Mouse (Mus musculus): ENCODE results near the gene Nrxn3. TPM values are rescaled to one million over a fixed set of nuclear protein-coding genes. Genes with fewer than 3 reads are reported as not detected.

The Nrxn3 gene
- polyA plus RNA-seq, 1 experiment from 2014 or later, result 0.82 TPM

DNA sequence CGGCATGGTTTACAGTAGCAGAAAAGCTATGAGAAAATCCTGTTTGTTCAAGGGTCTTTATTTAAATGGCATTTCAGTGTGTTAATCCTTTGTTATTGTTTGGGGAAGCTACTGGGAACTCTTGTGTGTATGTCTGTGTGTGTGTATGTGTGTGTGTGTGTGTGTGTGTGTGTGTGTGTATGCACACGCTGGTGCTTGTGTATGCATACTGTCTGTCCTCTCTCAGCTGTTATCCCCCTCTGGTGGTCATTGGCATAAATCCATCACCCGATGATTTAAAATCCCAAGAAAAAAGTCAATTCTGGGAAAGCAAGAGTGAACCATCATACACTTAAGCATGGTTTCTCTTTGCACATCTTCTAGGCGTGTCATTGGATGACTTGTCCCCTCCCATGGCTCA lies 264.4 kb downstream of the Nrxn3 start:
- H3K27ac ChIP-seq, result peak overlapping the region; percentile 99; the same call in 1 of the 2 replicates
- H3K27me3 ChIP-seq, result no peaks in the 10 kb centered on the region
- no peak for DNase-seq
- no peak overlapping the region for H3K9ac ChIP-seq
- H3K4me2 ChIP-seq, result no peak overlapping the region
- ATAC-seq (ENCODE audit: low read depth), result no peak
- no peaks in the 10 kb centered on the region for H3K36me3 ChIP-seq
- peaks cover 59% of the 10 kb centered on the region for H3K4me1 ChIP-seq (replicated peaks)
- 55% methylated on average over 4 of the region's 4 CpGs for WGBS (ENCODE audit: insufficient replicate concordance)
- H3K9me3 ChIP-seq (replicated peaks), result no peaks in the 10 kb centered on the region
- no peak overlapping the region for H3K4me3 ChIP-seq (replicated peaks)

DNA sequence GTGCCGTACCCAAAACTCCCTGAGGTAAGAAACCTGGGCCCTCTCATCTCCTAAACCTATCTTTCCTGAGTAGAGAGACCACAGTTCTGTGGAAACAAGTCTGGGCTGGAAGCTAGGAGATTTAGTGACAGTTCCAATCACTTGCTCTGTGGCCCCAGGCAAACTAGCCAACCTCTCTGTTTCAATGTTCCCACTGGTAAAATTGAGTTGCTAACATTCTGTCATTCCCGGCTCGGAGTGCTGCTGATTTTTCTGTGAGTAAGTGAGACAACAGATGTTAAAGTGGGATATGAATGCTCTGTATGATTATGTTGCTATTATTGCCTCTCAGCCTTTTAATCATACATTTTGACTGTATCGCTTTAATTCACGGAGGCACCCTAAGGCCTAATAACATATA lies 268.1 kb downstream of the Nrxn3 start:
- 81% methylated on average over 5 of the region's 5 CpGs for WGBS (ENCODE audit: insufficient replicate concordance)
- no peak overlapping the region for H3K4me3 ChIP-seq (replicated peaks)
- no peak for ATAC-seq (ENCODE audit: low read depth)
- H3K27ac ChIP-seq, result no peak overlapping the region
- peaks cover 29% of the 10 kb centered on the region for H3K4me1 ChIP-seq (replicated peaks)
- H3K9ac ChIP-seq, result no peak overlapping the region
- H3K27me3 ChIP-seq, result no peaks in the 10 kb centered on the region
- no peaks in the 10 kb centered on the region for H3K9me3 ChIP-seq (replicated peaks)
- no peak for DNase-seq
- no peak overlapping the region for H3K4me2 ChIP-seq
- H3K36me3 ChIP-seq, result no peaks in the 10 kb centered on the region

DNA sequence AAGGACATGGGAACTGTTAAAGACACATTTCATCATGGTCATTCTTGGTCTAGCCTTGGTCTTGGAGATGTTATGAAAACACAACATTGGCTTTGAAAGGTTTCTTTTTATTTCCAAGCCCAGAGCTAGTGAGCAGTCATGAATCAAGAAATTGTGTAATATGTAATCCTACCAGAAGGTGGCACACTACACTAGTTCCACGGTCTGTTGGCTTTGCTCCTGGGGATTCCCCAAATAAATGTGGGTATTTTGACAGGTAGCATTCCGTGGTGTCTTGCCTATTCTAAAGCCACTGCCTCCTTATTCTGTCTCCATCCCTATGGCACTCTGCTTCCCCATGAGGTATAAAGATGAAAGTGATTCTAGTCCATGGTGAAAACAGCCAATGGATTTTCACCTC lies 269.5 kb downstream of the Nrxn3 start:
- WGBS (ENCODE audit: insufficient replicate concordance), result 3% methylated on average over 2 of the region's 2 CpGs
- Histone ChIP-seq H3K9me3 (replicated peaks) (no peaks in the 10 kb centered on the region), H3K4me3 (replicated peaks) (no peak overlapping the region), H3K27ac (no peak overlapping the region), H3K4me2 (no peak overlapping the region), H3K9ac (no peak overlapping the region), H3K27me3 (no peaks in the 10 kb centered on the region), H3K36me3 (no peaks in the 10 kb centered on the region), H3K4me1 (replicated peaks) (peaks cover 15% of the 10 kb centered on the region)
- DNase-seq (peak; percentile 8), ATAC-seq (ENCODE audit: low read depth) (peak; percentile 81)

DNA sequence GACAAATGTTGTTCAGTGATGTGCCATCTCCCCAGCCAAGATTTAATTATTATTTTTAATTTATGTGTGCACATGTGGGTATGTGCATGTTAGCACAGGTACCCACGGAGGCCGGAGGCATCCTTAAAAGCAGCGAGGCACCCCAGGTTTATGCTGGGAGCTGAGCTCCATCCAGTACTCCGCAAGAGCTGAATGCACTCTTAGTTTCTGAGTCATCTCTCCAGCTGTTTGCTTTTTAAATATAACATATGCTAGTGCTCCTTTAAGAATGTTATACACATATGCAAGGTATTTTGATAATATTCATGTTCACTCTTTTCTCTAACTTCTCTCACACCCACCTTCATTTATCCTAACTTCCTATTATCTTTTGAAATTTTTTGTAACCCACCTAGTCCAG lies 271.1 kb downstream of the Nrxn3 start:
- no peak overlapping the region for H3K4me3 ChIP-seq (replicated peaks)
- H3K27me3 ChIP-seq, result no peaks in the 10 kb centered on the region
- 0 out of 2 replicates have a peak, but pooled peaks cover 3% of the 10 kb centered on the region for H3K4me1 ChIP-seq (replicated peaks)
- no peaks in the 10 kb centered on the region for H3K9me3 ChIP-seq (replicated peaks)
- WGBS (ENCODE audit: insufficient replicate concordance), result 76% methylated on average over 4 of the region's 4 CpGs
- ATAC-seq (ENCODE audit: low read depth) (no peak), DNase-seq (no peak)
- H3K9ac ChIP-seq, result no peak overlapping the region
- no peak overlapping the region for H3K4me2 ChIP-seq
- H3K36me3 ChIP-seq, result no peaks in the 10 kb centered on the region
- H3K27ac ChIP-seq, result no peak overlapping the region

DNA sequence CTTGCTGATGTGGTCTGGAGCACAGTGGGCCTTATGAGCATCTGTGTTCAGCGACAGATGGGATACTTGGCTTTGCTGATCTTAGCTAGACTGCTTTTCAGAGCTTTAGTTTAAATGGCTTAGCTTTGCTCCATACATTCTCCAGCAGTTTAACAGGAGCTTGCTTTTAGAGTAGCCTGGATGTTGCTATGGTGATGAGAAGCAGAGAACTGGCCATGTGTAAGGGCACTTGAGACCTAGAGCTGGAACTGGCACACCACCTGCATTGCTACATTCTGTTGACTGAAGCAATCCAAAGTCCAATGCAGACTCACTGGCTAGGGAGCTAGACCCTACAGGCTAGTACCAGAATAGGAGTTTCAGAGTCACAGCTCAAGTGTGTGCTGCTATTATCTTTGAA lies 293.8 kb downstream of the Nrxn3 start:
- Histone ChIP-seq H3K4me3 (replicated peaks) (no peak overlapping the region), H3K36me3 (no peaks in the 10 kb centered on the region), H3K9ac (no peak overlapping the region), H3K27ac (no peak overlapping the region), H3K27me3 (no peaks in the 10 kb centered on the region), H3K4me2 (no peak overlapping the region), H3K4me1 (replicated peaks) (no peaks in the 10 kb centered on the region), H3K9me3 (replicated peaks) (no peaks in the 10 kb centered on the region)
- WGBS (ENCODE audit: insufficient replicate concordance), result 63% methylated on average over 1 of the region's 1 CpGs
- DNase-seq, result no peak
- no peak for ATAC-seq (ENCODE audit: low read depth)

DNA sequence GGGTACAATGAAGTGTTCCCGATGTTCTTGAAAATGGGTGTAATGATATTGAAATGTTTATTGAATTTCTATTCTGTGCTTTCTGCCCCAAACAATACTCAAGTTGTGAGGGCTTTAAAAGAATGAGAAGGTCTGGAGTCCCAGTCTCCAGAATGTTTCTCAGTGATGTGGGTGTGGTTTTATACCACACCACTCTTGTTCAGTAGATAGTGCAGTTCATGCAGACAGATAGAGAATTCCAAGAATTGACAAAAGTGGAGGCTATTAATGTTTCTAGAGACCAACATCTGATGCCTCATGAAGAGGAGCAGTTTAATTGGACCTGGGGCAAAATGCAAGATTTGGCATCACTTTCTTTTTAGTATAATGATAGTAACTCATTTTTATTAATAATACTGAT lies 302.5 kb downstream of the Nrxn3 start:
- Histone ChIP-seq H3K36me3 (no peaks in the 10 kb centered on the region), H3K9me3 (replicated peaks) (no peaks in the 10 kb centered on the region), H3K27me3 (no peaks in the 10 kb centered on the region), H3K27ac (no peak overlapping the region), H3K9ac (no peak overlapping the region), H3K4me1 (replicated peaks) (no peaks in the 10 kb centered on the region; the same call in 1 of the 2 replicates), H3K4me3 (replicated peaks) (no peak overlapping the region), H3K4me2 (no peak overlapping the region)
- DNase-seq (peak; percentile 1), ATAC-seq (ENCODE audit: low read depth) (peak; percentile 72)
- 69% methylated on average over 1 of the region's 1 CpGs for WGBS (ENCODE audit: insufficient replicate concordance)

DNA sequence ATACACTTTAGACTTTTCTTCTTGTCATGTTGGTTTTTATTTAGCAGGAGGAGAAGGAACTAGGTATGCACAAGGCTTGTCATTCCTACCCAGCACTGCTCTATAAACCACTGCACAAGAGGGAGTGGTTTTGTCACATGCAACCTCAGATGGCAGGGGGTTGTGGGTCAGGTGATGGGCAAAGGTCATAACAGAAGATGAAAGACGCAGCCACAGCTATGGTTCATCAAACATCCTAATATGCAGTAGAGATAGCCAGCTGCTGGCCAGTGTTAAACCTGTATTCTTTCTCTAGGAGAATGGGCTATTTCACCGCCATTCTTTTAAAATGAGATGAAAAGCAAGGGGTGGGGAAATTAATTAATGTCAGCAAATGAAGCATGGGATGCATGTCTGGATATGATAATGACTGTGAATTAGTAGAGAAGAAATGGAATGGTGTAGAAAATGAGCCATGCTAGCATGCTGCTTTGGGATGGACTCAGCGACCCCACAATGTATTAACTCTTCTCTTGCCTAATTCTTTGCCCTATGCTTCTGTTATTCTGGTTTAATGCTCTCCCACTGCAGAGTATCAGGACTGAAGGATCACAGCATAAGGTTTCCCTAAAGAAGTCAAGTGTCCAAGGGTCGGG lies 313.4 kb downstream of the Nrxn3 start:
- 43% methylated on average over 4 of the region's 4 CpGs for WGBS (ENCODE audit: insufficient replicate concordance)
- no peak overlapping the region for H3K4me2 ChIP-seq
- no peaks in the 10 kb centered on the region for H3K36me3 ChIP-seq
- H3K9me3 ChIP-seq (replicated peaks), result no peaks in the 10 kb centered on the region
- H3K4me3 ChIP-seq (replicated peaks), result no peak overlapping the region
- H3K27me3 ChIP-seq, result no peaks in the 10 kb centered on the region
- H3K27ac ChIP-seq, result no peak overlapping the region
- H3K4me1 ChIP-seq (replicated peaks), result no peaks in the 10 kb centered on the region
- no peak for DNase-seq
- ATAC-seq (ENCODE audit: low read depth), result no peak
- H3K9ac ChIP-seq, result no peak overlapping the region

DNA sequence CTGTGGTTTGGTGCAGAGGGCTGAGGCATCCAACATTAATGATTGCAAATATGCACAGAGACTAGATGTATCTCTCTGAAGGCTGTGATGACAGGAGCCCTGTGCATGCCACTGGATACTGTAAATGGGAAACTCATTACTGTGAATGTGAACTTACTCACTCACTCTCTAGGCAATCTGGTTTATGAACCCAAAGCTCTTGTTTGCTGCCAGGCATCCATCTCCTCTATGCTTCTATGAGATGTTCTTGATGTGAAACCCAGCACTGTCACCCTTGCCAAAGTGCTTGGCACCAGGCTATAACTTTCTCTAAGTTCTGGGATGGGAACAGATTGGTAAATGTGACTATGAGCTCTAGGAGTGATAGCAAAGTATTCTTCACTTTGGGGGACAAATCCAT lies 317.5 kb downstream of the Nrxn3 start:
- ATAC-seq (ENCODE audit: low read depth) (no peak), DNase-seq (no peak)
- H3K9ac ChIP-seq, result no peak overlapping the region
- no peaks in the 10 kb centered on the region for H3K36me3 ChIP-seq
- H3K4me1 ChIP-seq (replicated peaks), result no peaks in the 10 kb centered on the region
- H3K9me3 ChIP-seq (replicated peaks), result no peaks in the 10 kb centered on the region
- no peak overlapping the region for H3K27ac ChIP-seq
- no peaks in the 10 kb centered on the region for H3K27me3 ChIP-seq
- H3K4me3 ChIP-seq (replicated peaks), result no peak overlapping the region
- H3K4me2 ChIP-seq, result no peak overlapping the region

DNA sequence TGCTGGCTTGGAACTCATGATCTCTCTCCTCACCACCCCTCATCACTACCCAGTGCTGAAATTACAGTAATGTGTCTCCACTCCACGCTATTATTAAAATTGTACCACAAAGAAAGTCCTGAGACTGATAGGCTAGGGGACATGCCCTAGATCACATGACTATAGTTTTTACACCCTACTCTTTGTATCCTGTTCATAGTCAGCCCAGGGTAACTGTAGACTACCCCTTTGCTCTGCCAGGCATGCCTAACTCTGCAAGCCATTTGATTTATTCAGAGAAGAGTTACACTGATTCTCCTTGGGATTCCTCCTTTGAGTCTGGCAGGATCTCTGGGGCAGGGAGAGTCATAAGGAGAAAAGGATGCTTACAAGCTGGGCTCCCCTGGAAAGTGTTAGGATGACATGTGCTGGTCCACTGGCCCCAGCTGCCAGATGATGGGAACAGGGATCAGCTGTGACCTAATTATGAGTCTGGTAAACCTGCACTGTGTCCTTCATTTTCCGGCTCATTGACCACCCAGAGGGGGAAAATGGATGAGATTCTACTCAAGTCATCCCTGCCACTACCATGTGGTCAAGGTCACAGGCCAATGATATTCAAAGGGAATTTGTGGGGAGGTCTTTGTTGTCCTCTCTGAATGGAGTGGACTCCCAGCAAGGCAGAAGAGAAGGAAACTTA lies 318.9 kb downstream of the Nrxn3 start:
- WGBS (ENCODE audit: insufficient replicate concordance), result 44% methylated on average over 2 of the region's 2 CpGs
- DNase-seq (no peak), ATAC-seq (ENCODE audit: low read depth) (no peak)
- Histone ChIP-seq H3K9me3 (replicated peaks) (no peaks in the 10 kb centered on the region), H3K36me3 (no peaks in the 10 kb centered on the region), H3K4me3 (replicated peaks) (no peak overlapping the region), H3K27me3 (no peaks in the 10 kb centered on the region), H3K27ac (no peak overlapping the region), H3K9ac (no peak overlapping the region), H3K4me1 (replicated peaks) (no peaks in the 10 kb centered on the region), H3K4me2 (no peak overlapping the region)

DNA sequence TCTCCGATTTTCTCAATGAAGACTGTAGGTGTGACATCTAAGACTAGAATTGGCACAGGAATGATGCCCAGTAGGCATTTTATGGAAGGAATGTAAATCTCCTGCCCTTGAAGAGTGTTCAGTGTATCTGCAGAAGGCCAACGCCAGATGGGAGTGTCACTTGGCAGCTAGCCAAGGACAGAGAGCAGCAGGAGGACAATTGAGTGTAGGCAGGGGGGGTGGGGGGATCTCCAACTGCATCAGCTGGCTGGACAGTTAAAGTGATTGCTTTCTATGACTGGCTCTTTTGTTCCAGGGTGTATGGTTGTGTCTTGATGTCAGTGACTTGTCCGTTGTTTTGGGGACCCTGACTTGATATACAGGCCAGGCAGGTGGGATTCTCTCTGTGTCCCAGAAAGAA lies 326.6 kb downstream of the Nrxn3 start:
- Histone ChIP-seq H3K4me2 (no peak overlapping the region), H3K4me1 (replicated peaks) (no peaks in the 10 kb centered on the region), H3K9me3 (replicated peaks) (no peaks in the 10 kb centered on the region), H3K9ac (no peak overlapping the region), H3K36me3 (no peaks in the 10 kb centered on the region), H3K27ac (no peak overlapping the region), H3K4me3 (replicated peaks) (no peak overlapping the region), H3K27me3 (no peaks in the 10 kb centered on the region)
- 49% methylated on average over 3 of the region's 3 CpGs for WGBS (ENCODE audit: insufficient replicate concordance)
- ATAC-seq (ENCODE audit: low read depth) (no peak), DNase-seq (no peak)

DNA sequence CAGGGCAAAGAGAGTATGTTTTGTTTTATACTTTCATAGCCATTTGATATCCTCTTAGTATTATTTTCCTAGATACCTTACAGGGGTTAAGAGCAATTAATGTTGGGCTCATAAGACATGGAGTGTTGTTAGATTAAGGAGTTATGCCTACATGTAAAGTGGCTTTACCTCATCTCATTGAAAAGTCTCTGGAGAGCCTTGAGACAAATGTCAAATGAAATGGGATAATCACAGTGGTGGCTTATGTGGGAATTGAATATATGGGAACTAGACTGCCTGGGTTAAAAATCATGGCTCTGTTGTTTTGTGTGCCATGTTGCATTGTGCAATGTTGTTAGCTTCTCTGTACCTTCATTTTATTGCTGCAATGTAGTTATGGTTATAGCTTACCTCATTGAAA lies 327.0 kb downstream of the Nrxn3 start:
- Histone ChIP-seq H3K9ac (no peak overlapping the region), H3K4me2 (no peak overlapping the region), H3K27me3 (no peaks in the 10 kb centered on the region), H3K4me1 (replicated peaks) (no peaks in the 10 kb centered on the region), H3K36me3 (no peaks in the 10 kb centered on the region), H3K9me3 (replicated peaks) (no peaks in the 10 kb centered on the region), H3K27ac (no peak overlapping the region), H3K4me3 (replicated peaks) (no peak overlapping the region)
- DNase-seq, result no peak
- no peak for ATAC-seq (ENCODE audit: low read depth)

DNA sequence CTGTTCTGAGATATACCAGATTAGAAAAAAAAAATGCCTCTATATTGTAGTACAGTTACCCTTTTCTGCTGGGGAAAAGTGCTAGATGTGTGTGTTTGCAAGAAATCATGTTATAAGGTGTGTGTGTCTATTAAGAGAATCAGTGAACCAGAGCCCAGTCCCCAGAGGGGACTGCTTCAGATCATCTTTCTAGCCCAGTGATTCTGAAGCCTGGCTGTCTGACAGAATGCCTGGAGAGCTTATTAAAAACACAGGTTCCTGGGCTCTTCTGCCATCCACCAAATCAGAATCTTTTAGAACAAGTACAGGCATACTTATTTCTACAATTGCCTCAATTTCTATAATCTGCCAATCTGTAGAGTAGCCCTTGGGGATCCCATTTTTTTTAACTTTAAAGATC lies 349.8 kb downstream of the Nrxn3 start:
- DNase-seq (no peak), ATAC-seq (ENCODE audit: low read depth) (no peak)
- H3K4me3 ChIP-seq (replicated peaks), result no peak overlapping the region
- H3K4me1 ChIP-seq (replicated peaks), result no peaks in the 10 kb centered on the region
- no peaks in the 10 kb centered on the region for H3K27me3 ChIP-seq
- H3K36me3 ChIP-seq, result no peaks in the 10 kb centered on the region
- no peak overlapping the region for H3K4me2 ChIP-seq
- H3K9ac ChIP-seq, result no peak overlapping the region
- H3K27ac ChIP-seq, result no peak overlapping the region
- no peaks in the 10 kb centered on the region for H3K9me3 ChIP-seq (replicated peaks)
